Mouse (Mus musculus): ENCODE data around the gene Catspere2. TPM values are rescaled to one million over a fixed set of nuclear protein-coding genes. Genes with fewer than 3 reads are reported as not detected.

Catspere2 gene
- 0.11 TPM for polyA plus RNA-seq (2014; fragmentation: Illumina TruSeq; extraction: RNeasy Lipid Tissue Mini Kit (QIAGEN cat#74804); ENCODE audit: low replicate concordance)

GRCm38 (mm10) chr1:177983024-177983450 is at the start of gene Catspere2:
TSS of gene Catspere2 (plus strand) at chr1:177983423.

DNA sequence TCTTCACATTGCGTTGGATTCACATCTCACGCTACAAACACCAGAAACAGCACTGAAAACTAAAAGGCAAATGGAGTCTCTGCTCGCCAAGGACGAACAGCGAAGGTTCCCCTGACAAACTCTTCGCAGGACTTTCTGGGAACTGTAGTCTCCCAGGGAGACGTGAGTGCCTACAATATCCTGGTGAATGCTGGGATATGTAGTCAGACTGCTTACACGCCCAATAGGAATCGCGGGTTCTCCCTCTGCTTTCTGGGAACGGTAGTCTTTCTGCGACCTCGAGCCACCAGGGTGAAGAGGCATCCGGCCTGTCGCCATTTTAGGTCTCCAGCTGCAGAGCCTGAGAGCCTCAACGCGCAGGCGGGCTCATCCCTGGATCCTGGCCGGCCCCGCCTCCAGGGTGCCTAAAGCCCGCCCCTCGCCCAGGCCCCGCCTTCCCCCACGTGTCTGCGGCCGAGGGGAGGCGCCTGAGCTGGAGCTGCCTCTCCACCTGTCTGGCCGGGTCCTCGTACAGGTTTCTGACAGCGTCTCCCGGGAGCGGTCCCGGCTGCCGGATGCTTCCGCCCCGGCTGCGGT is 204.1 kb downstream of the Catspere2 start, which contains the start of gene Desi2:
Gene Desi2 (plus strand): TSS at position 202 of the 576 bp plus-strand sequence.

Other genes with a start within 250 kb of the Catspere2 start
- 335 TPM for gene Adss, start 186.9 kb upstream of the Catspere2 start, polyA plus RNA-seq (2014; fragmentation: Illumina TruSeq; extraction: RNeasy Lipid Tissue Mini Kit (QIAGEN cat#74804); ENCODE audit: low replicate concordance)
- 52.6 TPM for gene Desi2, start 204.0 kb downstream of the Catspere2 start, polyA plus RNA-seq (2014; fragmentation: Illumina TruSeq; extraction: RNeasy Lipid Tissue Mini Kit (QIAGEN cat#74804); ENCODE audit: low replicate concordance)